Mouse (Mus musculus): Measurements from ENCODE around the gene Slc22a18.

DNA sequence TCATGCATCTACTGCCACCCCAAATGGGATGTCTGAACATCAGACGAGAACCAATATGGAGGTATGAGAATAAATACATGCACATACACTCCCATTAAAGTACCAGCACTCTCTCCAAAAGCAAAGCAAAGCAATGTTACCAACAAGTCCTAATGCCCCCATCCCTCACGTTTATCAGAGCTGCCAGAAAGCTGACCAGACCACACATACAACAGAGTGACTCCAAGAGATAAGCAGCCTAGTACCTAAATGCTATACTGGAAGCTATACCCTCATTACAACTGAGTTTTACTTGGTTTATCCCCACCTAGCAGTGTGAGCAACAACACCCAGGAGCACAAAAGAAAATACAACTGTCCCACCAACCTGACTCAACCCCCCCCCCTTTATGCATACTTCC lies 59.7 kb downstream of the Slc22a18 start:
- TF ChIP-seq CTCF (IDR thresholded peaks at IDR 0.05; ENCODE audit: borderline replicate concordance, extremely low read depth, insufficient read depth, insufficient read length) (no peak), POLR2A (IDR thresholded peaks at IDR 0.05; ENCODE audit: borderline replicate concordance, extremely low read depth, insufficient read depth, insufficient read length, poor library complexity, severe bottlenecking) (no peak)

All from brain, embryonic 14.5 days (tissue).